ENCODE assay signal across 15 mouse cellular contexts in genomic region chr2:101894126-101894525, GRCm38 (mm10).
"Had no signal": no experiment of that assay in that cellular context is flagged by ENCODE, and none has a peak within 500 bp of the region (broad histone marks: within the 10 kb centered on the region; RNA-seq: fewer than 3 reads in every experiment).

No protein-coding gene starts in this region.

- H3K27ac ChIP-seq: lung, embryonic 15.5 days; macrophage; midbrain, embryonic 13.5 days; midbrain, embryonic 15.5 days; neural tube, embryonic 12.5 days had no signal

- H3K4me2 ChIP-seq: lung, embryonic 15.5 days; midbrain, embryonic 11.5 days; midbrain, embryonic 13.5 days; midbrain, embryonic 15.5 days; neural tube, embryonic 12.5 days had no signal

- DNase-seq: lung, adult 2 months; lung, postnatal 14 days; lung, postnatal 36 days; right cerebral cortex, postnatal 14 days; thymus, adult 18-20 months; thymus, postnatal 14 days; thymus, postnatal 36 days had no signal

- ATAC-seq: lung, postnatal 0 days; midbrain, embryonic 13.5 days; midbrain, embryonic 15.5 days had no signal

- H3K4me3 ChIP-seq: lung, embryonic 15.5 days; megakaryocyte, embryonic 14.5 days; midbrain, embryonic 13.5 days; midbrain, embryonic 15.5 days; neural tube, embryonic 12.5 days had no signal

- H3K27me3 ChIP-seq: lung, embryonic 15.5 days; megakaryocyte, embryonic 14.5 days; midbrain, embryonic 13.5 days; midbrain, embryonic 15.5 days; neural tube, embryonic 12.5 days had no signal

- H3K9me3 ChIP-seq: lung, embryonic 15.5 days; megakaryocyte, embryonic 14.5 days; midbrain, embryonic 13.5 days; midbrain, embryonic 15.5 days; neural tube, embryonic 12.5 days had no signal

- H3K36me3 ChIP-seq: midbrain, embryonic 15.5 days had no signal

- H3K9ac ChIP-seq: lung, embryonic 15.5 days; midbrain, embryonic 13.5 days; midbrain, embryonic 15.5 days; neural tube, embryonic 12.5 days had no signal
